Mouse (Mus musculus) heart, embryonic 13.5 days (tissue): Measurements from ENCODE around the gene Spem1. TPM values are rescaled to one million over a fixed set of nuclear protein-coding genes. Genes with fewer than 3 reads are reported as not detected.

Experiments
- ATAC-seq: fragments of 200-750 bp; cut with Nextera tagmentation; 2 replicates; pipeline ENCODE4 v1.8.0; 2017; ENCODE audit warnings: moderate TSS enrichment; ENCODE audit not compliant: insufficient number of reproducible peaks, low FRiP score, low TSS enrichment; ENCODE audit errors: extremely low read depth
- H3K27ac ChIP-seq: fragments of 300-500 bp; sonication (generic); replicated peaks from 2 replicates; pipeline ENCODE4 v1.5.1; 2015; ENCODE audit warnings: moderate library complexity, mild to moderate bottlenecking, inconsistent platforms
- H3K27me3 ChIP-seq: fragments of 300-500 bp; sonication (generic); replicated peaks from 2 replicates; pipeline ENCODE4 v1.6.1; 2015; ENCODE audit warnings: mild to moderate bottlenecking, inconsistent platforms
- H3K36me3 ChIP-seq: fragments of 300-500 bp; sonication (generic); 2 replicates; pipeline ENCODE4 v1.6.1; 2015; ENCODE audit warnings: mild to moderate bottlenecking, inconsistent platforms
- H3K4me1 ChIP-seq: fragments of 300-500 bp; sonication (generic); 2 replicates; pipeline ENCODE4 v1.6.1; 2015; ENCODE audit warnings: inconsistent platforms
- H3K4me2 ChIP-seq: fragments of 300-500 bp; sonication (generic); 2 replicates; pipeline ENCODE4 v1.6.1; 2015; ENCODE audit warnings: inconsistent platforms, mild to moderate bottlenecking, moderate library complexity
- H3K4me3 ChIP-seq: fragments of 300-500 bp; sonication (generic); 2 replicates; pipeline ENCODE4 v1.5.1; 2015; ENCODE audit warnings: moderate library complexity, mild to moderate bottlenecking, inconsistent platforms
- H3K9ac ChIP-seq: fragments of 300-500 bp; sonication (generic); 2 replicates; pipeline ENCODE4 v1.6.1; 2015; ENCODE audit warnings: inconsistent platforms, mild to moderate bottlenecking, moderate library complexity
- H3K9me3 ChIP-seq: fragments of 300-500 bp; sonication (generic); 2 replicates; pipeline ENCODE4 v1.6.1; 2016; ENCODE audit warnings: inconsistent platforms
- WGBS: fragments of 180-500 bp; shearing (Covaris S2); methylation state at CpG from one replicate; pipeline ENCODE4 v1.1.7; 2015; ENCODE audit warnings: mixed read lengths; 5-methylcytosine and 5-hydroxymethylcytosine counted together
- polyA plus RNA-seq: library from polyadenylated mRNA; unstranded; fragments of >200 nt; fragmentation: Nextera tagmentation; extraction: Ambion mirVana; gene quantifications from 2 replicates; pipeline ENCODE4 v1.2.1, GENCODE M21; 2015

Spem1 gene
- polyA plus RNA-seq, 1 experiment from 2014 or later: not detected

DNA sequence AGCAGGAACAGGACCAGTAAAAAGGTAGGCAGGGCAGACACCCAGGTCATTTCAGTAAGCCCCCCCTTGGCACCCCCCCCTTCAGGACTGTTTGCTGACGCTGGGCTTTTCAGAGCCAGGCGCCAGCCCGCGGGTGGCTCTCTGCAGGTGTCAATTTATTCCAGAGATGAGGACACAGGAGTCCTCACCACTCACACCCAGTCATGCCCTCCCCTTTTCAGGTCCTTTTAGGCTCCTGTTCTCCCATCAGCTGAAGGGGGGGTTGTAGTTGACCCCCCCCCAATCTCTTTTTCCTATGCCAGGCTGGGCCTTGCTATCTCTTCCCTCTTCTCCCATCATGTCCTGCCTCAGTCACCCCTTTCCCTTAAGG lies 14.0 kb upstream of the Spem1 start:
- WGBS: 24% methylated on average over 4 of the region's 4 CpGs
- Histone ChIP-seq H3K36me3 (peaks cover 9% of the 10 kb centered on the region; the same call in 1 of the 2 replicates), H3K27ac (no peak overlapping the region), H3K4me1 (peaks cover 50% of the 10 kb centered on the region), H3K9me3 (no peaks in the 10 kb centered on the region), H3K9ac (peak overlapping the region; percentile 84), H3K4me3 (peak overlapping the region; percentile 64), H3K27me3 (peaks cover 52% of the 10 kb centered on the region), H3K4me2 (peak overlapping the region; percentile 88)
- no peak for ATAC-seq

DNA sequence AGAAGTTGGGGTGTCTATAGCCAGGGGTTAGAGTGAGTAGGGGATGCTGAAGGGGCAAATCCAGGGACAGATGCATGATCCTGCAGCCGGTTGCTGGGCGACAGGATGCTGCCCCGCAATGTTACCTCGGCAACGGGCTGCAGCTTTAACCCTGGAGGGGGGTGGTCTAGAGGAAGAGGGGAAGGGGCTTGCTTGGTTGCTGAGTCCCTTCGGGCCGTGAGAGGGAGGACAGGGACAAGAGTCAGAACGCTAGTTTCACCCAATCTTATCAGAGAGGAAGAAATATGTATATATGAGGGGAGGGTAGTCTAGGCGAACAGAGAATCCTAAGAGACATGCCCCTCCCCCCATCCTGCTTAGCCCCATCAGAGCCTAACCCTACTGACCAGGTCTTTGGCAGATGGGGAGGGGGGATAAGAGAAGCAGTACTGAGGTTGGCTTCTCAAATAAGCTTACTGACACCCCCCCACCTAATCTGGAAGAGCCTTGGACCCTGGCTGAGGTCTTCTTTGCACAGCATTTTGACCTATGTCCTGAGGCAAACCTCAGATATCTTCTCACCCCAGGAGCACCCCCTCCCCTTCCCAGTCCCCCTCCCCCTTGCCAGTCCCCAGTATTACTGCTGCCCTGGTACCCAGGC lies 13.5 kb upstream of the Spem1 start:
- H3K4me3 ChIP-seq: peak overlapping the region; percentile 64
- H3K27me3 ChIP-seq: peaks cover 52% of the 10 kb centered on the region
- peak overlapping the region; percentile 84 for H3K9ac ChIP-seq
- WGBS: 16% methylated on average over 9 of the region's 9 CpGs
- ATAC-seq: no peak
- H3K27ac ChIP-seq: no peak overlapping the region
- H3K36me3 ChIP-seq: peaks cover 9% of the 10 kb centered on the region; the same call in 1 of the 2 replicates
- H3K9me3 ChIP-seq: no peaks in the 10 kb centered on the region
- H3K4me1 ChIP-seq: peaks cover 50% of the 10 kb centered on the region
- peak overlapping the region; percentile 88 for H3K4me2 ChIP-seq

DNA sequence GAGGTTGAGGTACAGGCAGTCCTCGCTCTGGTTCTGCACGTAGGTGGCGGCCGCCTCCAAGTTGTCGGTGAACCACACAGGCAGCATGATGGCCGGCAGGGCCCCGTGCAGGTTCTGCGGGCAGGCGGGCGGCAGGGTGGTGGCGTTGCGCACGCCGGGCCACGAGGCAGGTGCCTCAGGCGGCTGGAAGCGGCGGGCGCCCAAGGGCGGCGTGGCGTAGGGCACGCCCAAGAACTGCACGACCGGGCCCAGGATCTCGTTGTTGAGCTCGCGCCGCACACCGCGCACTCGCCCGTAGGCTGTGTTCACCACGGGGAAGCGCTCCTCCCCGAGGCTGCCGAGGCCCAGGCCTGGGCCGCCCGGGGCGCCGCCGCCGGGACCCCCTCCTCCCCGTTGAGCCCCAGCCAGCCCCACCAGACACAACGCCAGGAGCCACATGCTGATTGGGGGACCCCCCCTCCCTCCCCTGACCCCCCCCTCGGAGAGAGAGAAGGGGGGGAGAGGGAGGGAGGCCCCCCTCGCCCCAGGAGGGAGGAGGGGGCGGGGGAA lies 12.1 kb upstream of the Spem1 start:
- ATAC-seq: no peak

DNA sequence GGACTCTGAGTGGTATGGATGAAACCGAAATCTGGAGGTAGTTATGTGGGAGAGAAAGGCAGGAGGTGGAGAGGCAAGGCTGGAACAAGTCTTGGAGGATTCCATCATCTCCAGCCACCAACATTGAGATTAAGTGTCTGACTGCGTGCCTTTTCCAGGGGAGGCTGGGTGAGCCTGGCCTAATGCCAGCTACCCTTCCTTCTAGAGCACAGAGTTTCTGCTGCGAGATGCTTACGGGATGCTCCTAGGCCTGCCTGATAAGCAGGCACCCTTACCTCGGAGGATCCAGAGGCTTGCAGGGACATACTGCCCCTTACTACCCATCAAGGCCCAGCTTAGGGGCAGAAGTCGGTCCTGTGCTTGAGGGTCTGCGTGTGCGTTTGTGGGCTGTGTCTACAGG lies 11.6 kb upstream of the Spem1 start:
- no peak for ATAC-seq
- WGBS: 31% methylated on average over 8 of the region's 8 CpGs
- no peaks in the 10 kb centered on the region for H3K9me3 ChIP-seq
- peaks cover 52% of the 10 kb centered on the region for H3K27me3 ChIP-seq
- peaks cover 9% of the 10 kb centered on the region; the same call in 1 of the 2 replicates for H3K36me3 ChIP-seq
- peak overlapping the region; percentile 83 for H3K9ac ChIP-seq
- H3K27ac ChIP-seq: no peak overlapping the region
- H3K4me2 ChIP-seq: peak overlapping the region; percentile 88
- H3K4me3 ChIP-seq: peak overlapping the region; percentile 53
- H3K4me1 ChIP-seq: peaks cover 40% of the 10 kb centered on the region

More for the DNA sequence above, 12.1 kb upstream of the Spem1 start:
- peaks cover 52% of the 10 kb centered on the region for H3K27me3 ChIP-seq
- H3K36me3 ChIP-seq: peaks cover 9% of the 10 kb centered on the region; the same call in 1 of the 2 replicates
- H3K4me2 ChIP-seq: peak overlapping the region; percentile 88
- no peaks in the 10 kb centered on the region for H3K9me3 ChIP-seq
- peaks cover 44% of the 10 kb centered on the region for H3K4me1 ChIP-seq
- peak overlapping the region; percentile 53 for H3K4me3 ChIP-seq
- no peak overlapping the region for H3K27ac ChIP-seq
- H3K9ac ChIP-seq: peak overlapping the region; percentile 83
- WGBS: 6% methylated on average over 47 of the region's 48 CpGs

DNA sequence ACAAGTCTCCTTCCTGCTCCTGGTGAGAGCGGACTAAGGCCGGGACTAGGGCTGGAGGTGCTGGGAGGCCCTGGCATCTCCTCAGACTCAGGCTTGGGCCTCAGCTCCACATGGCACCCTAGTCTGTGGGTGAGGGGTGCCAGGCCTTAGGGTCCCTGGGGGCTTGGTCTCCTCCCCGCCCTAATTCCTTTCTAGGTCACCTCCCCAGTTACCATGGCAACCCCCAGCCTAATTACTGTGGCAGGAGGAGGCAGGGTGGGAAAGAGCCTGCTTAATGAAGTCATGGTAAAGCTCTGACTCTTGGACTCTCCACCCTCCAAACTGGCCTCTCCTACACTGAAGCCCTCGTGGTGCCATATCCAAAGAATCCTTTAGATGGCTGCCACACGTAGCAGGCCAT lies 6.9 kb upstream of the Spem1 start:
- H3K4me3 ChIP-seq: no peak overlapping the region
- peaks cover 6% of the 10 kb centered on the region for H3K4me1 ChIP-seq
- H3K36me3 ChIP-seq: peaks cover 39% of the 10 kb centered on the region
- ATAC-seq: no peak
- H3K9me3 ChIP-seq: no peaks in the 10 kb centered on the region
- H3K27ac ChIP-seq: no peak overlapping the region
- WGBS: 77% methylated on average over 5 of the region's 5 CpGs
- H3K27me3 ChIP-seq: peaks cover 19% of the 10 kb centered on the region
- H3K9ac ChIP-seq: no peak overlapping the region
- no peak overlapping the region for H3K4me2 ChIP-seq

DNA sequence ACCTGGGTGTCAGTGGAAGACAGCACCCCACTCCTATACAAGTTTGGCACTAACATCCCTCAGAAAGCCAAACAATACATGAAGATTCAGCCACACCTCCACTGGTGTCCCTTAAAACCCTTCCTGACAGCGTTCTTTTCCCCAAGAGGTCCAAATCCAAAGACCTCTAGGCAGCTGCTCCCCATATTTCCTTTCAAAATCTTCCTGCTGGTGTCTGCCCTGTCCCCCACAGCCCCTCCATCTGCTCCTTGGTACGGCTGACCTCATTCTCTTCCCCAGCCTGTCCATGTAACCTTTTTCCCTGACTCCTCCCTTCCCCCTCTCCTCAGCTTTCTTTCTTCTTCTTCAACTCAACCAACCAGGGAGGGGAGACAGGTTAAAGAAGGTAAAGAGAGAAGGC lies 1.5 kb upstream of the Spem1 start:
- no peak for ATAC-seq
- Histone ChIP-seq H3K27ac (no peak overlapping the region), H3K36me3 (peaks cover 31% of the 10 kb centered on the region), H3K4me1 (no peaks in the 10 kb centered on the region), H3K27me3 (no peaks in the 10 kb centered on the region; the same call in 1 of the 2 replicates), H3K9ac (no peak overlapping the region), H3K4me2 (no peak overlapping the region), H3K9me3 (no peaks in the 10 kb centered on the region), H3K4me3 (no peak overlapping the region)
- 57% methylated on average over 2 of the region's 2 CpGs for WGBS

DNA sequence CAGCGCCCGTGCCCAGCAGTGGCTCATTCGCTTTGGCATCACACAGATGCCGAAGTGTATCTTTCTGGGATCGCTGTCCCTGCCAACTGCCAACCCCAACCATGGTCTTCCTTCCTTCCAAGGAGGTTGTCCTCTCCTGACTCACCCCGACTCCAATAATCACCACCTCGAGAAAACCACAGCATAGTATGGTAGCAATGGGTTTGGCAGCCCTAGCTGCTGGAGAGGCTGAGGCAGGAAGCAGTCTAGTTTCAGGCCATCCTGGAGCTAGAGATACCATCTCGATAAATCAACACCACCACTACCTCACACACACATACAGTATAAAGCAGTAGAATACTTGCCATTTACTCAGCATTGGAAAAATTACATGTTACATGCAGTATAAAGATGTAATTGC lies 3.1 kb downstream of the Spem1 start:
- H3K4me1 ChIP-seq: no peaks in the 10 kb centered on the region
- no peak for ATAC-seq
- 0 out of 2 replicates have a peak, but pooled peaks cover 8% of the 10 kb centered on the region for H3K9me3 ChIP-seq
- H3K27ac ChIP-seq: no peak overlapping the region
- no peaks in the 10 kb centered on the region for H3K36me3 ChIP-seq
- H3K4me3 ChIP-seq: no peak overlapping the region
- no peak overlapping the region for H3K9ac ChIP-seq
- no peak overlapping the region for H3K4me2 ChIP-seq
- 77% methylated on average over 8 of the region's 8 CpGs for WGBS
- H3K27me3 ChIP-seq: no peaks in the 10 kb centered on the region; the same call in 1 of the 2 replicates

DNA sequence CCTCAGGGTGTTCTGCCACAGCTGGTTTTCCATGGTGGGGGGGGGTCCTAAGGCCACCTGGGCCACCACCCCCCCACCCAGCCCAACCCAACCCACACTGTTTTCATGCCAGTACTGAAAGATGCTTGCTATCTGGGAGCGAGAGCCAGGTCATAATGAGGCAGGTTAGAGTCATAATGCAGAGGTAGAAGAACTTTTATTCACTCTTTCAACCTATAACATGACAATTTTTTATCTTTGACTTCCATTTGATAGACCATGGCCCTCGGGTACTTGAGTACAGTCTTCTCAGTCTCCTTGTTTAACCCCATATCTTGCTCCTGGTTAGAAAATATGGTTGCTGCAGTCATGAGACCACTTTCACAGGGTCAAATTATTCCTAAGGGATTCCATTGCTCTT lies 3.6 kb downstream of the Spem1 start, which contains the start of gene Spem2:
Gene Spem2 (minus strand): TSS at position 101 of the 400 bp plus-strand sequence.
- no peak within 1 kb of the TSS for H3K27ac ChIP-seq
- no peak within 1 kb of the TSS for H3K4me3 ChIP-seq
- H3K27me3 ChIP-seq: no peaks in the 10 kb centered on the region; the same call in 1 of the 2 replicates
- H3K4me1 ChIP-seq: no peaks in the 10 kb centered on the region
- H3K9ac ChIP-seq: no peak within 1 kb of the TSS
- H3K9me3 ChIP-seq: 0 out of 2 replicates have a peak, but pooled peaks cover 8% of the 10 kb centered on the region
- no peak within 1 kb of the TSS for H3K4me2 ChIP-seq
- WGBS: 65% methylated on average over 2 of the region's 2 CpGs
- ATAC-seq: no peak
- no peaks in the 10 kb centered on the region for H3K36me3 ChIP-seq

DNA sequence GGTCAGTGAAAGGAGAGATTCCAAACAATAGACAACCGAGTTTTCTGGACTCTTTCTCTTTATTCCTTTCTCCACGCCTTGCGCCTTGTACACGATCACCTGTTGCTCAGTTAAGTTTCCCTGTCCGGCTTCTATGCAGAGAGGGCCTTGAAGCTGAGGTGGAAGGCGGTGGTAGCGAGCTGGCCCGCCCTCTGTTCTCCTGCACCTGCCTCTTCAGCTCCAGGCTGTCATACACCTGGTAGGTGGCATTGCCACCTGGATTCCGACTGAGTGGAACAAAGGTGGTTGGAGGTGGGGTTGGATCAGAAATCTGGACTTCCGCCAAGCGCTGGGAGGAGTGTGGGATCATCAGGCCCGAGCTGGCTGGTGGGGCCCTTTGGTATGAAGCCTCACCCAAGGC lies 5.5 kb downstream of the Spem1 start:
- no peak overlapping the region for H3K27ac ChIP-seq
- 89% methylated on average over 12 of the region's 12 CpGs for WGBS
- no peak overlapping the region for H3K4me3 ChIP-seq
- no peak overlapping the region for H3K9ac ChIP-seq
- no peaks in the 10 kb centered on the region for H3K27me3 ChIP-seq
- H3K4me1 ChIP-seq: no peaks in the 10 kb centered on the region
- H3K4me2 ChIP-seq: no peak overlapping the region
- no peak for ATAC-seq
- no peaks in the 10 kb centered on the region for H3K36me3 ChIP-seq
- H3K9me3 ChIP-seq: 0 out of 2 replicates have a peak, but pooled peaks cover 8% of the 10 kb centered on the region

DNA sequence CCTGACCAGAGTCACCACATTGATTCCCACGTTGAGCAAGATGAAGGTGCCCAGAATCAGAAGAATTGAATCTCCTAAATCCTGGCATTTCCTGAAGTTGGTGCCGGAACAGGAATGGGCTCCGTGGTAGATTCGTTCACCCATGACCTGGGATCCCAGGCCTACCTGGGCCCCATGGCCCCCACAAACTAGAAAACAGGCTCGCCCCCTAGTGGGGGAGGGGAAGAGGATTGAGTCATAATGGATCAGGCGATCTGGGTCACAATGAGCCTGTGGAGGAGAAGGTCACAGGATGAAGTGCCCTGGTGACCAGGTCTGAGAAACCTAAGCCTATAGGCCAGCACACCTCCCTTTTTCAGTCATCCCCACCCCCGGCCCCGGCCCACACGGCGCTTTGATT lies 6.8 kb downstream of the Spem1 start, which contains the start of gene Gm39566:
Gene Gm39566 (minus strand): TSS at position 144 of the 400 bp plus-strand sequence.
- Histone ChIP-seq H3K27ac (no peak within 1 kb of the TSS), H3K36me3 (no peaks in the 10 kb centered on the region), H3K4me2 (no peak within 1 kb of the TSS), H3K9ac (no peak within 1 kb of the TSS), H3K27me3 (peaks cover 5% of the 10 kb centered on the region; the same call in 1 of the 2 replicates), H3K9me3 (0 out of 2 replicates have a peak, but pooled peaks cover 8% of the 10 kb centered on the region), H3K4me3 (no peak within 1 kb of the TSS), H3K4me1 (no peaks in the 10 kb centered on the region)
- 48% methylated on average over 10 of the region's 10 CpGs for WGBS
- ATAC-seq: no peak

DNA sequence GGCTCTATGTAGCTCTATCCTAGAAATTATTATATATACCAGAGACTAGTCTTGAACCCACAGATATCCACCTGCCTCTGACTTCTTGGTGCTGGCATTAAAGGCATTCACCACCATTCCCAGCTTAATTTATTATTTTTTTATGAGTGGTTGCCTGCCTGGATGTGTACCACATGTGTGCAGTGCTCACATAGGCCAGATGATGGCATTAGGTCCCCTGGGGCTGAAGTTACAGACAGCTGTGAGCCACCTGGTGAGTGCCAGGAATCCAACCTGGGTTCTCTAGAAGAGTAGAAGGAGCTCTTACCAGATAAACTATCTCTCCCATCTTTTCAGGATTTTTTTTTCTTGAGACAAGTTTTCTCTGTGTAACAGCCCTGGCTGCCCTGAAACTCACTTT lies 11.7 kb downstream of the Spem1 start:
- no peak overlapping the region for H3K27ac ChIP-seq
- no peaks in the 10 kb centered on the region for H3K36me3 ChIP-seq
- peaks cover 5% of the 10 kb centered on the region; the same call in 1 of the 2 replicates for H3K9me3 ChIP-seq
- peaks cover 31% of the 10 kb centered on the region for H3K27me3 ChIP-seq
- ATAC-seq: no peak
- no peak overlapping the region for H3K4me2 ChIP-seq
- peaks cover 2% of the 10 kb centered on the region; the same call in 1 of the 2 replicates for H3K4me1 ChIP-seq
- no peak overlapping the region for H3K9ac ChIP-seq
- H3K4me3 ChIP-seq: no peak overlapping the region
